Mouse (Mus musculus) liver, embryonic 13.5 days (tissue): ENCODE measurements around the gene Layn. TPM values are rescaled to one million over a fixed set of nuclear protein-coding genes. Genes with fewer than 3 reads are reported as not detected.

ENCODE experiments used
- ATAC-seq: fragments of 200-750 bp; cut with Nextera tagmentation; 2 replicates; pipeline ENCODE4 v1.8.0; 2017; ENCODE audit warnings: low read depth, mild to moderate bottlenecking, moderate number of reproducible peaks, moderate library complexity
- DNase-seq: peaks from one replicate; pipeline ENCODE4 v3.0.0; 2022
- H3K27ac ChIP-seq: fragments of 300-500 bp; sonication (generic); 2 replicates; pipeline ENCODE4 v1.5.1; 2015; ENCODE audit warnings: moderate library complexity, mild to moderate bottlenecking, inconsistent platforms
- H3K27me3 ChIP-seq: fragments of 300-500 bp; sonication (generic); 2 replicates; pipeline ENCODE4 v1.6.1; 2015; ENCODE audit warnings: mild to moderate bottlenecking, inconsistent platforms
- H3K36me3 ChIP-seq: fragments of 300-500 bp; sonication (generic); 2 replicates; pipeline ENCODE4 v1.6.1; 2015; ENCODE audit warnings: mild to moderate bottlenecking, inconsistent platforms
- H3K4me1 ChIP-seq: fragments of 300-500 bp; sonication (generic); replicated peaks from 2 replicates; pipeline ENCODE4 v1.6.1; 2015; ENCODE audit warnings: inconsistent platforms
- H3K4me2 ChIP-seq: fragments of 300-500 bp; sonication (generic); 2 replicates; pipeline ENCODE4 v1.6.1; 2015; ENCODE audit warnings: inconsistent platforms, mild to moderate bottlenecking, moderate library complexity
- H3K4me3 ChIP-seq: fragments of 300-500 bp; sonication (generic); replicated peaks from 2 replicates; pipeline ENCODE4 v1.5.1; 2015; ENCODE audit warnings: mild to moderate bottlenecking, inconsistent platforms
- H3K9ac ChIP-seq: fragments of 300-500 bp; sonication (generic); 2 replicates; pipeline ENCODE4 v1.6.1; 2015; ENCODE audit warnings: mild to moderate bottlenecking, inconsistent platforms
- H3K9me3 ChIP-seq: fragments of 300-500 bp; sonication (generic); replicated peaks from 2 replicates; pipeline ENCODE4 v1.6.1; 2016; ENCODE audit warnings: inconsistent platforms
- WGBS: fragments of 180-500 bp; shearing (Covaris S2); methylation state at CpG from one replicate; pipeline ENCODE4 v1.1.7; 2015; ENCODE audit not compliant: insufficient replicate concordance; 5-methylcytosine and 5-hydroxymethylcytosine counted together
- microRNA counts: library from miRNA; unstranded; fragments of <30 nt; microRNA quantifications from one replicate; lab custom pipeline; 2016
- microRNA-seq: library from miRNA; unstranded; fragments of <30 nt; microRNA quantifications from one replicate; pipeline ENCODE4, GENCODE M21; 2016
- polyA plus RNA-seq: library from polyadenylated mRNA; unstranded; fragments of >200 nt; fragmentation: Nextera tagmentation; extraction: Ambion mirVana; gene quantifications from 2 replicates; pipeline ENCODE4 v1.2.1, GENCODE M21; 2015

The Layn gene
- polyA plus RNA-seq, 1 experiment from 2014 or later: 1.6 TPM

DNA sequence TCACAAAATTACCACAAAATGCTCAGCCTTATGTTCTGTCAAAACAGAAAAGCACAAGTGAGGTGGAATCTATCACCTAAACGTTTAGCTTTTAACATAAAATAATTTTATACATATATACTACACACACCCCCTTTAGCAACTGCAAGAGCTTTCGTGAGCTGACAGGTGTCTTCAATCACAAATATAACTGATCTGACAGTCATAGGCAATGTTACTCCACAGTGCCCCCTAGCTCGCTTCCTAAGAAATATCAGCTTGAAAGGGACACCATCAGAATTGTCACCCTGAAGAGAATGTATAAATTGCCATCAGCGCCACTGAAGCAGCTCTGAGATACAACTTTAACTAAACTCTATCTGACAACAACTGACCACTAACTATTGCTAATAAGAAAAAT lies 70.0 kb downstream of the Layn start:
- H3K4me1 ChIP-seq: peaks cover 37% of the 10 kb centered on the region
- H3K9ac ChIP-seq: peak overlapping the region; percentile 96
- ATAC-seq: no peak
- no peaks in the 10 kb centered on the region for H3K36me3 ChIP-seq
- no peaks in the 10 kb centered on the region for H3K27me3 ChIP-seq
- 3% methylated on average over 4 of the region's 4 CpGs for WGBS
- no peaks in the 10 kb centered on the region for H3K9me3 ChIP-seq
- H3K4me2 ChIP-seq: peak overlapping the region; percentile 90
- H3K27ac ChIP-seq: no peak overlapping the region
- H3K4me3 ChIP-seq: peak overlapping the region; percentile 95
- DNase-seq: peak; percentile 69

MicroRNAs encoded within 50 kb of the gene (microRNA counts, 519-probe panel; counts per million panel counts)
- 114 counts per million for microRNA mmu-miR-34b-3p (lab: Ali Mortazavi, UCI)
- microRNA mmu-miR-34b-5p (lab: Ali Mortazavi, UCI): 114 counts per million
- 6,947 counts per million, percentile 87 among the panel's probes with 10 or more counts for microRNA mmu-miR-34c (lab: Ali Mortazavi, UCI)

Small RNAs within 50 kb of the gene (microRNA-seq; reads per million reads assigned to microRNA genes)
- 8.8 reads per million, percentile 20 among the genes with 10 or more reads in this experiment for gene Mir34b
- gene Mir34c: 231 reads per million, percentile 60 among the genes with 10 or more reads in this experiment

Other genes with a start within 250 kb of the Layn start
- 97.1 and 117 TPM in 2 replicates for gene Ppp2r1b, start 231.8 kb downstream of the Layn start, polyA plus RNA-seq
- 7.0 and 10.0 TPM in 2 replicates for gene Sik2, start 68.0 kb downstream of the Layn start, polyA plus RNA-seq
- not detected in 2 replicates for gene Btg4, start 16.2 kb downstream of the Layn start, polyA plus RNA-seq
- not detected in 2 replicates for gene 4833427G06Rik, start 25.0 kb upstream of the Layn start, polyA plus RNA-seq
- 0.01 TPM in 1 of 2 replicates, not detected in the other for gene Gm32742, start 88.4 kb upstream of the Layn start, polyA plus RNA-seq
- gene Pou2af1, start 136.6 kb upstream of the Layn start, polyA plus RNA-seq: 0.08 and 0.10 TPM in 2 replicates
- gene Colca2, start 201.5 kb upstream of the Layn start, polyA plus RNA-seq: 0.12 and 0.32 TPM in 2 replicates